Mouse (Mus musculus) limb, embryonic 14.5 days (tissue): Measurements from ENCODE around the gene C2cd4c. TPM values are rescaled to one million over a fixed set of nuclear protein-coding genes. Genes with fewer than 3 reads are reported as not detected.

ENCODE experiments used
- ATAC-seq: fragments of 200-750 bp; cut with Nextera tagmentation; 2 replicates; pipeline ENCODE4 v1.8.0; 2017; ENCODE audit warnings: low read depth, moderate number of reproducible peaks, moderate TSS enrichment; ENCODE audit not compliant: low FRiP score
- DNase-seq: peaks from one replicate; pipeline ENCODE4 v3.0.0-alpha.2; 2015; ENCODE audit warnings: low spot score
- H3K27ac ChIP-seq: fragments of 300-500 bp; sonication (generic); replicated peaks from 2 replicates; pipeline ENCODE4 v1.5.1; 2014; ENCODE audit warnings: low read depth, mild to moderate bottlenecking, low read length, moderate library complexity, mixed read lengths
- H3K27me3 ChIP-seq: fragments of 300-500 bp; sonication (generic); 2 replicates; pipeline ENCODE4 v1.6.1; 2014; ENCODE audit warnings: low read length, mixed read lengths; ENCODE audit not compliant: control insufficient read depth, insufficient read depth
- H3K36me3 ChIP-seq: fragments of 300-500 bp; sonication (generic); 2 replicates; pipeline ENCODE4 v1.6.1; 2014; ENCODE audit warnings: mild to moderate bottlenecking, low read length, moderate library complexity, mixed read lengths; ENCODE audit not compliant: control insufficient read depth, insufficient read depth
- H3K4me1 ChIP-seq: fragments of 300-500 bp; sonication (generic); 2 replicates; pipeline ENCODE4 v1.6.1; 2014; ENCODE audit warnings: antibody characterized with exemption, low read length, mixed read lengths; ENCODE audit not compliant: control insufficient read depth, insufficient read depth
- H3K4me2 ChIP-seq: fragments of 300-500 bp; sonication (generic); replicated peaks from 2 replicates; pipeline ENCODE4 v1.6.1; 2014; ENCODE audit warnings: low read depth, mild to moderate bottlenecking, low read length, moderate library complexity; ENCODE audit not compliant: severe bottlenecking
- H3K4me3 ChIP-seq: fragments of 300-500 bp; sonication (generic); replicated peaks from 2 replicates; pipeline ENCODE4 v1.5.1; 2014; ENCODE audit warnings: low read length
- H3K9ac ChIP-seq: fragments of 300-500 bp; sonication (generic); 2 replicates; pipeline ENCODE4 v1.6.1; 2014; ENCODE audit warnings: mild to moderate bottlenecking, low read depth, low read length, moderate library complexity; ENCODE audit not compliant: severe bottlenecking
- H3K9me3 ChIP-seq: fragments of 300-500 bp; sonication (generic); 2 replicates; pipeline ENCODE4 v1.6.1; 2016; ENCODE audit warnings: low read length; ENCODE audit not compliant: control insufficient read depth
- POLR2A ChIP-seq: fragments of 200-500 bp; IDR thresholded peaks from 2 replicates; pipeline ENCODE4 v1.8.0; 2012; ENCODE audit warnings: inconsistent platforms, mild to moderate bottlenecking, moderate library complexity, borderline replicate concordance; ENCODE audit not compliant: insufficient read depth, insufficient read length; ENCODE audit errors: extremely low read depth
- WGBS: fragments of 180-500 bp; shearing (Covaris S2); extraction: QIAGEN DNeasy Blood & Tissue Kit; methylation state at CpG from one replicate; pipeline ENCODE4 v1.1.7; 2014; 5-methylcytosine and 5-hydroxymethylcytosine counted together
- polyA plus RNA-seq, 2 experiments: library from polyadenylated mRNA; depleted of rRNA in 1 of 2; stranded (reverse) in 1 of 2; unstranded in 1 of 2; fragments of >200 nt; fragmentation: Nextera tagmentation in 1 of 2; extraction: Ambion mirVana in 1 of 2; gene quantifications; 2 replicates each; pipeline versions ENCODE4 v1.2.1 to v1.2.3; 2012 to 2014

Gene C2cd4c
- polyA plus RNA-seq, 2 experiments = 1.0 TPM; not detected in 1

DNA sequence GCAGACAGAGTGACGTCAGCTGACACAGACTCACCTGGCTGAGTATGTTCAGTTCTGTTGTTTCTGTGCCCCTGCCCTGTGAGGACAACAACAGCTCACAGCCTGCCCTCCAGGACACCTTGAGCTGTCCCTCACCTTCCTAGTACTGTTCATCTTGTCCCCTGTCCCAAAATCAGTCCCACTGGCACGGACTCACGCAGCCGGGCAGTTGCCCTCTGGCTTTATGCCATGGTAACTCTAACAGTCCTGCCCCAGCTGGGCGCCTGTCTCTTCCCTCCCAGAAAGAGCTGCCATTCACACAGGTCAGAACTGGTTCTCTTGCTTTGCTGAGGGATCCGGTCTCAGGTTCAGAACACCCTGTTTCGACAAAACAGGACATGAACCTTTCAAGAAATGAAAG lies 39.0 kb upstream of the C2cd4c start:
- no peaks in the 10 kb centered on the region for H3K4me1 ChIP-seq
- no peak for ATAC-seq
- no peak overlapping the region for H3K9ac ChIP-seq
- no peaks in the 10 kb centered on the region for H3K36me3 ChIP-seq
- no peak overlapping the region for H3K4me3 ChIP-seq
- H3K4me2 ChIP-seq = no peak overlapping the region
- DNase-seq = no peak
- no peak overlapping the region for H3K27ac ChIP-seq
- WGBS = 75% methylated on average over 7 of the region's 7 CpGs
- no peaks in the 10 kb centered on the region for H3K9me3 ChIP-seq
- no peaks in the 10 kb centered on the region for H3K27me3 ChIP-seq
- no peak for TF ChIP-seq POLR2A

DNA sequence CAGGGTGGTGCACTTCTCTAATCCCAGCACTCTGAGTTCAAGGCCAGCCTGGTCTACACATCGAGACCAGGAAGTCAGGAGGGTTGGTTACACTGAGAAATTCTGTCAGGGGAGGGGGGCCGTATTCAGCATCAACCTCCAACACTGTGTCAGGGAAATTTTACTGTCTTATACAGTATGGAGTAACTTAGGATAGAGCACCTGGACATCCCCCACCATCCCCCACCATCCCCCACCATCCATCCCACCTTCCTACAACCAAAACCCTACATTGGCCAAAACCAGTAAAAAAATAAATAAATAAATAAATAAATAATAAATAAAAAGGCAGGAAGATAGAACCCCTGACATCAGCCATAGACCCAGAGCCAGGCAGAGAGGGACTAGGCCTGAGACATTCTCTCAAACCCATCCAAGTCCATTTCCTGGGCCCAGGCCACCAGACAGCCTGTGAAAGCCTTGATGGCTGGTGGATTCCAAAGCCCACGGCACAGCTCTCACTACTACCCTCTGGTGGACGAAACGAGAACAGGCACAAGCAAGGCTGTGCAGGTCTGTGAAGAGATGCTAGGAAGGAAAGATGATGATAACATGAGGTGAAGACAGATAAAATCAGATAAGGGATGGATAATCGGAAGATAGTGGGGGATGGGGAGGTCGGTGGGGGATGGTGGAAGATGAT lies 35.4 kb upstream of the C2cd4c start:
- no peak overlapping the region for H3K27ac ChIP-seq
- no peak overlapping the region for H3K4me3 ChIP-seq
- WGBS = 29% methylated on average over 7 of the region's 7 CpGs
- H3K4me2 ChIP-seq = no peak overlapping the region
- peak; percentile 57 for DNase-seq
- H3K4me1 ChIP-seq = no peaks in the 10 kb centered on the region
- H3K9ac ChIP-seq = no peak overlapping the region
- no peaks in the 10 kb centered on the region for H3K9me3 ChIP-seq
- TF ChIP-seq POLR2A = no peak
- no peaks in the 10 kb centered on the region for H3K27me3 ChIP-seq
- no peaks in the 10 kb centered on the region for H3K36me3 ChIP-seq
- ATAC-seq = 0 out of 2 replicates have a peak, but pooled peaks have one; percentile 57

GRCm38 (mm10) chr10:79645711-79646110 lies 31.9 kb upstream of the C2cd4c start, which contains the start of gene Odf3l2:
TSS of gene Odf3l2 (minus strand) at chr10:79645738.
- no peak within 1 kb of the TSS for H3K27ac ChIP-seq
- H3K36me3 ChIP-seq = no peaks in the 10 kb centered on the region
- ATAC-seq (no peak; the same call in 1 of the 2 replicates), DNase-seq (no peak)
- H3K4me1 ChIP-seq = no peaks in the 10 kb centered on the region
- no peaks in the 10 kb centered on the region for H3K27me3 ChIP-seq
- H3K9ac ChIP-seq = 0 out of 2 replicates have a peak within 1 kb of the TSS, but pooled peaks have one; percentile 21
- H3K4me3 ChIP-seq = no peak within 1 kb of the TSS
- TF ChIP-seq POLR2A = no peak
- 65% methylated on average over 8 of the region's 8 CpGs for WGBS
- H3K9me3 ChIP-seq = no peaks in the 10 kb centered on the region
- H3K4me2 ChIP-seq = no peak within 1 kb of the TSS

DNA sequence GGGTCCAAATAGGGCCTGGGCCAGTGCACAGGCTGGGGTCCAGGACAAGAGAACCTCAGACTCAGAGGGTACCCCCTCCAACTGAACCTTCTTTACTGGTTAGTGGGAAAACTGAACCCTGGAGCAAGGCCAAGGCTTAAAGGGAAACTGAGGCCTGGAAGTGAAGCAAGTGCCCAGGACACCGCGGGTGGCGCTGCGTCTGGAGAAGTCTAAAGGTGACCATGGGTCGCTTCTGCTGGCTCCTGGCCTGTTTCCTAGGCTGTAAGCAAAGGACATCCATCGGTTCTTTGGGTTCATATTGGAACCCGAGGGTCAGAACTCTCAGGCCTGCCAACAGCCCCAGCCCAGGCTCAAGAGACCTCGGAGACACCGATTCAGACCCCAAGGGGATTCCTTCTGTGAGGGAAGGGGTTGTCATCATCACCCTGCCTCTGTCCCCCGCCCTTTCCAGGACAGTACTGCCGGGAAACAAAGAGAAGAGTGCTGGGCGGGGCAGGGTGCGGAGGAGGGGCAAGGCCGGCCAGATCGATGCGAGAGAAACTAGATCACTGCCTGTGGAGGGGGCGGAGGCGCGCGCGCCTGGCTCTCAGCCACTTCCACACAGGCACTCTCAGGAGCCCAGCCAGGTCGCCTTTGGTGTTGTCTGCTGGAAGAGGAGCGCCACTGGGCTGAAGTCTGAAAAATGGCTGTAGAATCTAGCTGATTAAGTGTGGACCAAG lies 24.8 kb upstream of the C2cd4c start:
- 8% methylated on average over 17 of the region's 23 CpGs for WGBS
- H3K4me3 ChIP-seq = peak overlapping the region; percentile 74
- ATAC-seq (peak; percentile 51), DNase-seq (peak; percentile 54)
- peak overlapping the region; percentile 40 for H3K9ac ChIP-seq
- H3K27ac ChIP-seq = no peak overlapping the region
- H3K27me3 ChIP-seq = peaks cover 17% of the 10 kb centered on the region; the same call in 1 of the 2 replicates
- H3K4me1 ChIP-seq = peaks cover 9% of the 10 kb centered on the region
- H3K9me3 ChIP-seq = no peaks in the 10 kb centered on the region
- no peaks in the 10 kb centered on the region for H3K36me3 ChIP-seq
- H3K4me2 ChIP-seq = peak overlapping the region; percentile 94
- no peak for TF ChIP-seq POLR2A
